Mouse (Mus musculus): ENCODE data around the gene Obox2.
"Not testable (repeated sequence)": the region's sequence is repeated elsewhere in the genome, so short reads cannot be mapped to it uniquely, and the experiment has no call there.

DNA sequence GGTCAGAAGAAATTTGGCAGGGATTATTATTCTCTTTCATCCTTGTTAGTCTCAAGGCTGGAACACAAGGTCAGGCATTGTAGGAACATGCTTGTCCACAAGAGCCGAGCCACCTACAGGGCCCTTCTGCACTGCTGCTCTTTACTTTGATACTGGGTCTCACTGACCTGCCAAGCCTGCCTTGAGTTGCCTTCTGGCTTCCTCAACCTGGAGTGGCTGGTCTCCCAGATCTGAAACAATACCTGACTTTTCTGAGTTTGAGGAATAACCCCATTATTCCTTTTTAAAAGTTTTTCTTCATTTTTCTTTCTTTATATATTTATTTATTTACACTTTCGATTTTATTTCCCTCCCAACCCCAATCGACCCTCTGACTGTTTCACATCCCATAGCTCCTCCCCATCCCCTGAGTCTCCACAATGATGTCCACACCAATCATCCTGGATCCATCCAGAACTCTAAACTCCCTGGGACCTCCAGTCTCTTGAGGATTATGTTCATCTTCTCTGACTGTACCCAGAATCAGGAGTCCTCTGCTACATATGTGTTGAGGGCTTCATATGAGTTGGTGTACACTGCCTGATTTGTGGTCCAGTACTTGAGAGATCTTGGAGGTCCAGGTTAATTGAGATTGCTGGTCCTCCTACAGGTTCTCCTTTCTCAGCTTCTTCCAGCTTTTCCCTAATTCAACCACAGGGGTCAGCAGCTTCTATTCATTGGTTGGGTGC, 10.8 kb downstream of the Obox2 start:
- TF ChIP-seq CTCF (IDR thresholded peaks at IDR 0.05; ENCODE audit: low read depth, low read length); EP300 (IDR thresholded peaks at IDR 0.05; ENCODE audit: insufficient read depth, low read depth, low read length); POLR2A (IDR thresholded peaks at IDR 0.05; ENCODE audit: insufficient read depth, low read length): not testable (repeated sequence)

All from ES-Bruce4 (cell line).